Mouse (Mus musculus): ENCODE data around the gene Gm10401.

Gene Gm10401

GRCm38 (mm10) chr5:115060067-115060695, 37.9 kb downstream of the Gm10401 start:
- H3K4me3 ChIP-seq (replicated peaks; ENCODE audit: low read length) = no peak overlapping the region
- TF ChIP-seq NANOG (IDR thresholded peaks at IDR 0.05; ENCODE audit: borderline replicate concordance, low read length) = no peak
- TF ChIP-seq CTCF (conservative IDR thresholded peaks at IDR 0.05; ENCODE audit: low read length) = no peak
- TF ChIP-seq POU5F1 (IDR thresholded peaks at IDR 0.05; ENCODE audit: borderline replicate concordance, low read length) = no peak
- H3K27me3 ChIP-seq (ENCODE audit: insufficient read depth, low read length) = no peaks in the 10 kb centered on the region
- peaks cover 53% of the 10 kb centered on the region for H3K4me1 ChIP-seq (replicated peaks; ENCODE audit: low read depth, low read length)
- no peaks in the 10 kb centered on the region for H3K9me3 ChIP-seq (ENCODE audit: low read length)
- H3K36me3 ChIP-seq (ENCODE audit: insufficient read depth, low read length) = peaks cover 45% of the 10 kb centered on the region

- Histone ChIP-seq H3K4me1 (replicated peaks; ENCODE audit: low read depth, low read length) (peaks cover 55% of the 10 kb centered on the region), H3K27me3 (ENCODE audit: insufficient read depth, low read length) (no peaks in the 10 kb centered on the region), H3K36me3 (ENCODE audit: insufficient read depth, low read length) (peaks cover 32% of the 10 kb centered on the region), H3K4me3 (replicated peaks; ENCODE audit: low read length) (no peak overlapping the region), H3K9me3 (ENCODE audit: low read length) (no peaks in the 10 kb centered on the region)
- TF ChIP-seq NANOG (IDR thresholded peaks at IDR 0.05; ENCODE audit: borderline replicate concordance, low read length) = no peak
- no peak for TF ChIP-seq POU5F1 (IDR thresholded peaks at IDR 0.05; ENCODE audit: borderline replicate concordance, low read length)
- no peak for TF ChIP-seq CTCF (conservative IDR thresholded peaks at IDR 0.05; ENCODE audit: low read length)
These were observed 39.4 kb downstream of the Gm10401 start for GRCm38 (mm10) chr5:115058584-115059297.

- Histone ChIP-seq H3K4me3 (replicated peaks; ENCODE audit: low read length) (no peak overlapping the region), H3K4me1 (replicated peaks; ENCODE audit: low read depth, low read length) (peaks cover 58% of the 10 kb centered on the region), H3K27me3 (ENCODE audit: insufficient read depth, low read length) (no peaks in the 10 kb centered on the region), H3K9me3 (ENCODE audit: low read length) (no peaks in the 10 kb centered on the region), H3K36me3 (ENCODE audit: insufficient read depth, low read length) (peaks cover 18% of the 10 kb centered on the region)
- TF ChIP-seq NANOG (IDR thresholded peaks at IDR 0.05; ENCODE audit: borderline replicate concordance, low read length) (no peak), POU5F1 (IDR thresholded peaks at IDR 0.05; ENCODE audit: borderline replicate concordance, low read length) (no peak), CTCF (conservative IDR thresholded peaks at IDR 0.05; ENCODE audit: low read length) (no peak)
These were observed 40.9 kb downstream of the Gm10401 start for GRCm38 (mm10) chr5:115057153-115057552.

GRCm38 (mm10) chr5:115055418-115055817, 42.7 kb downstream of the Gm10401 start:
- peaks cover 8% of the 10 kb centered on the region; the same call in 1 of the 2 replicates for H3K36me3 ChIP-seq (ENCODE audit: insufficient read depth, low read length)

GRCm38 (mm10) chr5:115053791-115054396, 44.2 kb downstream of the Gm10401 start:
- no peaks in the 10 kb centered on the region for H3K27me3 ChIP-seq (ENCODE audit: insufficient read depth, low read length)
- H3K4me3 ChIP-seq (replicated peaks; ENCODE audit: low read length) = peak overlapping the region; percentile 46; the same call in 1 of the 2 replicates
- H3K36me3 ChIP-seq (ENCODE audit: insufficient read depth, low read length) = peaks cover 3% of the 10 kb centered on the region; the same call in 1 of the 2 replicates
- H3K9me3 ChIP-seq (ENCODE audit: low read length) = no peaks in the 10 kb centered on the region
- no peak for TF ChIP-seq NANOG (IDR thresholded peaks at IDR 0.05; ENCODE audit: borderline replicate concordance, low read length)
- no peak for TF ChIP-seq CTCF (conservative IDR thresholded peaks at IDR 0.05; ENCODE audit: low read length)
- no peak for TF ChIP-seq POU5F1 (IDR thresholded peaks at IDR 0.05; ENCODE audit: borderline replicate concordance, low read length)
- H3K4me1 ChIP-seq (replicated peaks; ENCODE audit: low read depth, low read length) = peaks cover 76% of the 10 kb centered on the region

More at GRCm38 (mm10) chr5:115055418-115055817, 42.7 kb downstream of the Gm10401 start:
- TF ChIP-seq NANOG (IDR thresholded peaks at IDR 0.05; ENCODE audit: borderline replicate concordance, low read length) (no peak), CTCF (conservative IDR thresholded peaks at IDR 0.05; ENCODE audit: low read length) (no peak), POU5F1 (IDR thresholded peaks at IDR 0.05; ENCODE audit: borderline replicate concordance, low read length) (no peak)
- no peaks in the 10 kb centered on the region for H3K9me3 ChIP-seq (ENCODE audit: low read length)
- no peaks in the 10 kb centered on the region for H3K27me3 ChIP-seq (ENCODE audit: insufficient read depth, low read length)
- H3K4me3 ChIP-seq (replicated peaks; ENCODE audit: low read length) = no peak overlapping the region
- peaks cover 74% of the 10 kb centered on the region for H3K4me1 ChIP-seq (replicated peaks; ENCODE audit: low read depth, low read length)

GRCm38 (mm10) chr5:115052546-115052945, 45.5 kb downstream of the Gm10401 start:
- TF ChIP-seq POU5F1 (IDR thresholded peaks at IDR 0.05; ENCODE audit: borderline replicate concordance, low read length) (no peak), CTCF (conservative IDR thresholded peaks at IDR 0.05; ENCODE audit: low read length) (no peak), NANOG (IDR thresholded peaks at IDR 0.05; ENCODE audit: borderline replicate concordance, low read length) (no peak)
- peaks cover 82% of the 10 kb centered on the region for H3K4me1 ChIP-seq (replicated peaks; ENCODE audit: low read depth, low read length)
- no peaks in the 10 kb centered on the region for H3K9me3 ChIP-seq (ENCODE audit: low read length)
- H3K27me3 ChIP-seq (ENCODE audit: insufficient read depth, low read length) = no peaks in the 10 kb centered on the region
- H3K4me3 ChIP-seq (replicated peaks; ENCODE audit: low read length) = no peak overlapping the region
- H3K36me3 ChIP-seq (ENCODE audit: insufficient read depth, low read length) = peaks cover 9% of the 10 kb centered on the region

GRCm38 (mm10) chr5:115050776-115051175, 47.3 kb downstream of the Gm10401 start:
- H3K9me3 ChIP-seq (ENCODE audit: low read length) = no peaks in the 10 kb centered on the region
- H3K36me3 ChIP-seq (ENCODE audit: insufficient read depth, low read length) = peaks cover 9% of the 10 kb centered on the region; the same call in 1 of the 2 replicates
- H3K27me3 ChIP-seq (ENCODE audit: insufficient read depth, low read length) = no peaks in the 10 kb centered on the region
- TF ChIP-seq NANOG (IDR thresholded peaks at IDR 0.05; ENCODE audit: borderline replicate concordance, low read length) (no peak), CTCF (conservative IDR thresholded peaks at IDR 0.05; ENCODE audit: low read length) (no peak), POU5F1 (IDR thresholded peaks at IDR 0.05; ENCODE audit: borderline replicate concordance, low read length) (no peak)
- peaks cover 85% of the 10 kb centered on the region for H3K4me1 ChIP-seq (replicated peaks; ENCODE audit: low read depth, low read length)
- peak overlapping the region; percentile 54 for H3K4me3 ChIP-seq (replicated peaks; ENCODE audit: low read length)

- Histone ChIP-seq H3K27me3 (ENCODE audit: insufficient read depth, low read length) (no peaks in the 10 kb centered on the region), H3K9me3 (ENCODE audit: low read length) (no peaks in the 10 kb centered on the region), H3K36me3 (ENCODE audit: insufficient read depth, low read length) (peaks cover 6% of the 10 kb centered on the region; the same call in 1 of the 2 replicates), H3K4me1 (replicated peaks; ENCODE audit: low read depth, low read length) (peaks cover 88% of the 10 kb centered on the region), H3K4me3 (replicated peaks; ENCODE audit: low read length) (peak overlapping the region; percentile 54)
- TF ChIP-seq POU5F1 (IDR thresholded peaks at IDR 0.05; ENCODE audit: borderline replicate concordance, low read length) = no peak
- no peak for TF ChIP-seq NANOG (IDR thresholded peaks at IDR 0.05; ENCODE audit: borderline replicate concordance, low read length)
These were observed 48.4 kb downstream of the Gm10401 start for GRCm38 (mm10) chr5:115049692-115050091.
